Comparison of ENCODE assay signal across 25 mouse cellular contexts in genomic region chr1:156463981-156464853, GRCm38 (mm10). TPM values are rescaled to one million over a fixed set of nuclear protein-coding genes. Genes with fewer than 3 reads are reported as not detected.
DNase-seq lines count a peak whose midpoint lies in the region; ATAC-seq and TF ChIP-seq lines count a peak whose summit lies in the region.
"Had no signal": no experiment of that assay in that cellular context is flagged by ENCODE, and none has a peak within 500 bp of the region (broad histone marks: within the 10 kb centered on the region; RNA-seq: fewer than 3 reads in every experiment).

No protein-coding gene starts in this region.

- H3K4me1 ChIP-seq in lung, adult 2 months (ENCODE audit: control insufficient read depth, insufficient read depth, low read length): peaks cover 12% of the 10 kb centered on the region
- no peaks in the 10 kb centered on the region for H3K4me1 ChIP-seq in lung, embryonic 14.5 days (ENCODE audit: insufficient read depth)
- H3K4me1 ChIP-seq in midbrain, embryonic 13.5 days (replicated peaks): no peaks in the 10 kb centered on the region
- H3K4me1 ChIP-seq: forebrain, embryonic 10.5 days; limb, embryonic 15.5 days had no signal

- H3K27ac ChIP-seq in lung, embryonic 14.5 days (ENCODE audit: low read depth): no peak overlapping the region
- no peak overlapping the region for H3K27ac ChIP-seq in midbrain, embryonic 13.5 days
- H3K27ac ChIP-seq: forebrain, embryonic 10.5 days; kidney, postnatal 0 days; layer of hippocampus, adult 2 months; limb, embryonic 15.5 days; liver, embryonic 15.5 days had no signal

- H3K36me3 ChIP-seq in lung, embryonic 14.5 days (ENCODE audit: insufficient read depth): peaks cover 26% of the 10 kb centered on the region
- H3K36me3 ChIP-seq in midbrain, embryonic 13.5 days: peaks cover 15% of the 10 kb centered on the region

- WGBS in lung, adult 2 months: 55% methylated on average over 8 of the region's 8 CpGs
- WGBS in lung, embryonic 14.5 days: 83% methylated on average over 8 of the region's 8 CpGs
- WGBS in midbrain, embryonic 13.5 days: 91% methylated on average over 8 of the region's 8 CpGs

- TF ChIP-seq POLR2A in lung, adult 2 months (IDR thresholded peaks at IDR 0.05; ENCODE audit: borderline replicate concordance, extremely low read depth, low read depth, low read length): no peak

- H3K4me2 ChIP-seq in lung, embryonic 14.5 days: no peak overlapping the region
- H3K4me2 ChIP-seq in midbrain, embryonic 13.5 days (replicated peaks): no peak overlapping the region
- H3K4me2 ChIP-seq: limb, embryonic 15.5 days; liver, embryonic 15.5 days had no signal

- no peak overlapping the region for H3K4me3 ChIP-seq in lung, adult 2 months (replicated peaks; ENCODE audit: extremely low read depth, low read depth, low read length)
- no peak overlapping the region for H3K4me3 ChIP-seq in lung, embryonic 14.5 days (ENCODE audit: low read depth, low read length)
- H3K4me3 ChIP-seq in midbrain, embryonic 13.5 days (replicated peaks): no peak overlapping the region
- H3K4me3 ChIP-seq: forebrain, embryonic 10.5 days; layer of hippocampus, adult 2 months; limb, embryonic 15.5 days; liver, embryonic 15.5 days; megakaryocyte, embryonic 14.5 days had no signal

- H3K9me3 ChIP-seq in lung, embryonic 14.5 days (ENCODE audit: low read depth, low read length): no peaks in the 10 kb centered on the region
- peaks cover 8% of the 10 kb centered on the region; the same call in 1 of the 2 replicates for H3K9me3 ChIP-seq in midbrain, embryonic 13.5 days
- H3K9me3 ChIP-seq: limb, embryonic 15.5 days; liver, embryonic 15.5 days had no signal

- DNase-seq in adrenal gland, postnatal 14 days: peak; percentile 55
- DNase-seq in adrenal gland, postnatal 10 days: no peak
- DNase-seq in lung, adult 18-20 months: peak; percentile 52 to 56
- no peak for DNase-seq in lung, adult 2 months
- peak; percentile 30 for DNase-seq in lung, embryonic 14.5 days
- DNase-seq in lung, postnatal 4 days: peak; percentile 59 to 72
- DNase-seq: adrenal gland, postnatal 25 days; cerebellum, adult 2 months; forebrain, postnatal 0 days; kidney, adult 11 months; right cerebral cortex, postnatal 14 days; spleen, adult 18-20 months; thymus, postnatal 36 days had no signal

- no peaks in the 10 kb centered on the region for H3K27me3 ChIP-seq in lung, embryonic 14.5 days (ENCODE audit: insufficient read depth, low read length)
- no peaks in the 10 kb centered on the region for H3K27me3 ChIP-seq in midbrain, embryonic 13.5 days
- H3K27me3 ChIP-seq: CH12.LX; limb, embryonic 15.5 days; liver, embryonic 15.5 days had no signal

- ATAC-seq in lung, embryonic 14.5 days (ENCODE audit: insufficient read depth): no peak
- no peak for ATAC-seq in midbrain, embryonic 13.5 days
- ATAC-seq in monocyte, adult 5-6 weeks (replicated peaks; ENCODE audit: insufficient number of reproducible peaks, low FRiP score, low TSS enrichment, poor library complexity, severe bottlenecking): no peak
- ATAC-seq: forebrain, postnatal 0 days; midbrain, embryonic 16.5 days had no signal

- no peak overlapping the region for H3K9ac ChIP-seq in lung, embryonic 14.5 days
- no peak overlapping the region for H3K9ac ChIP-seq in midbrain, embryonic 13.5 days (replicated peaks)
- H3K9ac ChIP-seq: forebrain, postnatal 0 days; limb, embryonic 15.5 days; liver, embryonic 15.5 days had no signal

- TF ChIP-seq CTCF in lung, adult 2 months (IDR thresholded peaks at IDR 0.05; ENCODE audit: insufficient read depth, low read length): no peak
- TF ChIP-seq CTCF in lung, embryonic 14.5 days (IDR thresholded peaks at IDR 0.05; ENCODE audit: low read depth): no peak

RNA-seq across cellular contexts. Expression of gene Soat1, which starts 9.9 kb away (rescaled TPM):
- 623 and 656 TPM in 2 replicates for total RNA-seq in adrenal gland, postnatal 14 days (2021)
- 100 to 1,000 TPM; 353 to 427 TPM for total RNA-seq in adrenal gland, postnatal 10 days (2021)
- polyA plus RNA-seq in lung, adult 2 months (2012; rRNA removed): 61.3 and 104 TPM in 2 replicates
- polyA plus RNA-seq in lung, embryonic 14.5 days (2014; fragmentation: Nextera tagmentation; extraction: Ambion mirVana): 36.8 and 37.7 TPM in 2 replicates
- polyA plus RNA-seq in midbrain, embryonic 13.5 days (2015; fragmentation: Nextera tagmentation; extraction: Ambion mirVana): 10.9 and 11.1 TPM in 2 replicates
- 125 to 142 TPM (median 127 TPM) in 3 replicates for total RNA-seq in monocyte, adult 5-6 weeks (2017)

RNA-seq across cellular contexts. Expression of gene Axdnd1, which starts 43.3 kb away (rescaled TPM):
- total RNA-seq in adrenal gland, postnatal 14 days (2021): 2.7 and 3.3 TPM in 2 replicates
- total RNA-seq in adrenal gland, postnatal 10 days (2021): 1 to 10 TPM in 1 of 2 experiments, under 1 TPM in 1; 0.78 to 1.1 TPM
- polyA plus RNA-seq in lung, adult 2 months (2012; rRNA removed): 0.20 TPM in 1 of 2 replicates, not detected in the other
- 0.12 and 0.50 TPM in 2 replicates for polyA plus RNA-seq in lung, embryonic 14.5 days (2014; fragmentation: Nextera tagmentation; extraction: Ambion mirVana)
- polyA plus RNA-seq in midbrain, embryonic 13.5 days (2015; fragmentation: Nextera tagmentation; extraction: Ambion mirVana): 0.17 and 0.45 TPM in 2 replicates
- total RNA-seq in monocyte, adult 5-6 weeks (2017): 1.2 to 7.4 TPM in 2 of 3 replicates, not detected in the other
- total RNA-seq: CH12.LX; gastrocnemius, adult 18-20 months had no signal
- polyA plus RNA-seq: heart, postnatal 0 days; liver, embryonic 15.5 days had no signal

RNA-seq across cellular contexts. Expression of gene Gm10031, which starts 59.6 kb away (rescaled TPM):
- total RNA-seq in adrenal gland, postnatal 14 days (2021): 41.3 and 41.6 TPM in 2 replicates
- 10 to 100 TPM; 34.8 to 39.6 TPM for total RNA-seq in adrenal gland, postnatal 10 days (2021)
- polyA plus RNA-seq in lung, adult 2 months (2012; rRNA removed): 11.0 and 12.2 TPM in 2 replicates
- polyA plus RNA-seq in lung, embryonic 14.5 days (2014; fragmentation: Nextera tagmentation; extraction: Ambion mirVana): 0.42 and 0.85 TPM in 2 replicates
- 0.66 and 1.1 TPM in 2 replicates for polyA plus RNA-seq in midbrain, embryonic 13.5 days (2015; fragmentation: Nextera tagmentation; extraction: Ambion mirVana)
- 6.0 to 10.7 TPM (median 9.9 TPM) in 3 replicates for total RNA-seq in monocyte, adult 5-6 weeks (2017)

Comparison
In these comparisons a context has a peak if more than half of its experiments do, and no peak if none do; other contexts are left out.
1. DNase-seq: peak in adrenal gland, postnatal 14 days (single experiment), lung, adult 18-20 months (2 of 2), lung, embryonic 14.5 days (single experiment) and lung, postnatal 4 days (2 of 2); none in adrenal gland, postnatal 10 days (single experiment) and lung, adult 2 months (single experiment).